Mouse (Mus musculus) MEL (cell line): ENCODE measurements around the gene Timmdc1. TPM values are rescaled to one million over a fixed set of nuclear protein-coding genes. Genes with fewer than 3 reads are reported as not detected.
A peak's percentile ranks its signal among the peaks of the same experiment; 100 is the strongest.

ENCODE experiments used
- DNase-seq: peaks from one replicate; pipeline ENCODE4 v3.0.0; 2011; ENCODE audit warnings: low read depth, low spot score
- H3K27ac ChIP-seq: 2 replicates; pipeline ENCODE4 v1.5.1; 2012; ENCODE audit warnings: low read depth, mild to moderate bottlenecking, control low read depth, low read length, moderate library complexity; ENCODE audit not compliant: control insufficient read depth
- H3K27me3 ChIP-seq, 2 experiments: fragments of 150-350 bp in 1 of 2; sonication (generic) in 1 of 2; 2 replicates each; pipeline ENCODE4 v1.6.1; 2012; ENCODE audit warnings: low read length in 2 of 2, mild to moderate bottlenecking in 2 of 2, improper control_type of control experiment in 1 of 2, moderate library complexity in 1 of 2; ENCODE audit not compliant: insufficient read depth in 2 of 2, control insufficient read depth in 1 of 2
- H3K36me3 ChIP-seq, 2 experiments: 2 replicates each; pipeline ENCODE4 v1.6.1; 2012 to 2014; ENCODE audit warnings: low read length in 2 of 2, improper control_type of control experiment in 1 of 2, inconsistent platforms in 1 of 2, mild to moderate bottlenecking in 1 of 2; ENCODE audit not compliant: insufficient read depth in 2 of 2, control insufficient read depth in 1 of 2
- H3K4me1 ChIP-seq, 2 experiments: fragments of 150-350 bp in 1 of 2; sonication (generic) in 1 of 2; 2 replicates each; pipeline ENCODE4 v1.6.1; 2012; ENCODE audit warnings: low read length in 2 of 2, improper control_type of control experiment in 1 of 2, mild to moderate bottlenecking in 1 of 2; ENCODE audit not compliant: insufficient read depth in 2 of 2, control insufficient read depth in 1 of 2
- H3K4me3 ChIP-seq, 2 experiments: fragments of 150-350 bp in 1 of 2; sonication (generic) in 1 of 2; 2 replicates each; pipeline ENCODE4 v1.5.1; 2012; ENCODE audit warnings: low read depth in 2 of 2, low read length in 2 of 2, mild to moderate bottlenecking in 2 of 2, moderate library complexity in 2 of 2, control low read depth in 1 of 2, improper control_type of control experiment in 1 of 2; ENCODE audit not compliant: control insufficient read depth in 1 of 2, insufficient read depth in 1 of 2
- H3K79me2 ChIP-seq: 2 replicates; pipeline ENCODE4 v1.6.1; 2012; ENCODE audit warnings: mild to moderate bottlenecking, low read length, moderate library complexity; ENCODE audit not compliant: control insufficient read depth, poor library complexity, insufficient read depth
- H3K9ac ChIP-seq: 2 replicates; pipeline ENCODE4 v1.6.1; 2012; ENCODE audit warnings: low read depth, mild to moderate bottlenecking, control low read depth, low read length, moderate library complexity; ENCODE audit not compliant: control insufficient read depth, poor library complexity, severe bottlenecking
- H3K9me3 ChIP-seq: fragments of 150-350 bp; sonication (generic); replicated peaks from 2 replicates; pipeline ENCODE4 v1.6.1; 2012; ENCODE audit warnings: mild to moderate bottlenecking, low read length, improper control_type of control experiment, moderate library complexity; ENCODE audit not compliant: insufficient read depth
- BHLHE40 ChIP-seq: IDR thresholded peaks from 2 replicates; pipeline ENCODE4 v1.6.1; 2012; ENCODE audit warnings: low read depth, mild to moderate bottlenecking, inconsistent platforms, low read length, improper control_type of control experiment, borderline replicate concordance
- CHD2 ChIP-seq: IDR thresholded peaks from 2 replicates; pipeline ENCODE4 v1.6.1; 2011; ENCODE audit warnings: low read length, improper control_type of control experiment
- CTCF ChIP-seq, 3 experiments: IDR thresholded peaks in 2 of 3; conservative IDR thresholded peaks in 1 of 3; 2 replicates each; pipeline ENCODE4 v1.5.1; 2011 to 2012; ENCODE audit warnings: low read length in 3 of 3, low read depth in 2 of 3, mild to moderate bottlenecking in 2 of 3, improper control_type of control experiment in 1 of 3, inconsistent platforms in 1 of 3, mixed read lengths in 1 of 3, moderate library complexity in 1 of 3; ENCODE audit not compliant: control insufficient read depth in 1 of 3, insufficient read depth in 1 of 3, poor library complexity in 1 of 3, severe bottlenecking in 1 of 3
- ELF1 ChIP-seq: IDR thresholded peaks from 2 replicates; pipeline ENCODE4 v1.6.1; 2014; ENCODE audit warnings: low read depth, mild to moderate bottlenecking, inconsistent platforms, low read length, improper control_type of control experiment, moderate library complexity
- EP300 ChIP-seq, 2 experiments: IDR thresholded peaks; 2 replicates each; pipeline ENCODE4 v1.6.1; 2011; ENCODE audit warnings: improper control_type of control experiment in 2 of 2, low read length in 2 of 2, low read depth in 1 of 2, mild to moderate bottlenecking in 1 of 2
- ETS1 ChIP-seq: IDR thresholded peaks from 2 replicates; pipeline ENCODE4 v1.6.1; 2012; ENCODE audit warnings: low read depth, mild to moderate bottlenecking, inconsistent platforms, low read length, improper control_type of control experiment, moderate library complexity
- GATA1 ChIP-seq: IDR thresholded peaks from 2 replicates; pipeline ENCODE4 v1.6.1; 2011; ENCODE audit warnings: low read depth, low read length, improper control_type of control experiment
- KAT2A ChIP-seq: conservative IDR thresholded peaks from 2 replicates; pipeline ENCODE4 v1.6.1; 2012; ENCODE audit warnings: low read depth, low read length, improper control_type of control experiment, inconsistent platforms
- MYB ChIP-seq: IDR thresholded peaks from 2 replicates; pipeline ENCODE4 v1.6.1; 2011; ENCODE audit warnings: mild to moderate bottlenecking, low read depth, low read length, improper control_type of control experiment
- NRF1 ChIP-seq: IDR thresholded peaks from 2 replicates; pipeline ENCODE4 v1.6.1; 2014; ENCODE audit warnings: low read depth, mild to moderate bottlenecking, inconsistent platforms, low read length, improper control_type of control experiment, moderate library complexity; ENCODE audit not compliant: poor library complexity, insufficient read depth, severe bottlenecking
- POLR2AphosphoS2 ChIP-seq: IDR thresholded peaks from 2 replicates; pipeline ENCODE4 v1.6.1; 2011; ENCODE audit warnings: low read length, improper control_type of control experiment
- RCOR1 ChIP-seq: IDR thresholded peaks from 2 replicates; pipeline ENCODE4 v1.6.1; 2012; ENCODE audit warnings: low read depth, mild to moderate bottlenecking, inconsistent platforms, low read length, improper control_type of control experiment
- SIN3A ChIP-seq: IDR thresholded peaks from 2 replicates; pipeline ENCODE4 v1.6.1; 2012; ENCODE audit warnings: low read length, improper control_type of control experiment, inconsistent platforms
- TBP ChIP-seq: IDR thresholded peaks from 2 replicates; pipeline ENCODE4 v1.8.0; 2011; ENCODE audit warnings: low read depth, low read length, improper control_type of control experiment
- TCF12 ChIP-seq: IDR thresholded peaks from 2 replicates; pipeline ENCODE4 v1.6.1; 2014; ENCODE audit warnings: low read depth, mild to moderate bottlenecking, inconsistent platforms, low read length, improper control_type of control experiment, moderate library complexity
- UBTF ChIP-seq: IDR thresholded peaks from 2 replicates; pipeline ENCODE4 v1.6.1; 2012; ENCODE audit warnings: low read depth, mild to moderate bottlenecking, inconsistent platforms, low read length, improper control_type of control experiment, moderate library complexity, borderline replicate concordance; ENCODE audit not compliant: insufficient read depth
- USF1 ChIP-seq: IDR thresholded peaks from 2 replicates; pipeline ENCODE4 v1.6.1; 2014; ENCODE audit warnings: low read depth, mild to moderate bottlenecking, inconsistent platforms, low read length, improper control_type of control experiment, moderate library complexity
- ZKSCAN1 ChIP-seq: IDR thresholded peaks from 2 replicates; pipeline ENCODE4 v1.6.1; 2012; ENCODE audit warnings: low read depth, mild to moderate bottlenecking, inconsistent platforms, low read length, improper control_type of control experiment, moderate library complexity
- ZMIZ1 ChIP-seq: IDR thresholded peaks from 2 replicates; pipeline ENCODE4 v1.6.1; 2012; ENCODE audit warnings: low read depth, mild to moderate bottlenecking, inconsistent platforms, low read length, improper control_type of control experiment, moderate library complexity
- ZNF384 ChIP-seq: IDR thresholded peaks from 2 replicates; pipeline ENCODE4 v1.6.1; 2012; ENCODE audit warnings: low read depth, mild to moderate bottlenecking, inconsistent platforms, low read length, improper control_type of control experiment
- polyA plus RNA-seq, 2 experiments: library from polyadenylated mRNA; stranded (reverse) in 1 of 2; unstranded in 1 of 2; fragments of >175 nt in 1 of 2; fragments of >200 nt in 1 of 2; gene quantifications; 2 replicates each; pipeline versions ENCODE4 v1.2.1 to v1.2.4; 2012; ENCODE audit warnings: low replicate concordance in 2 of 2, low read depth in 1 of 2; ENCODE audit not compliant: insufficient read length in 2 of 2, insufficient read depth in 1 of 2, missing spikeins in 1 of 2
- total RNA-seq: library from RNA; depleted of rRNA; stranded (reverse); fragments of 300-350 nt; gene quantifications from 2 replicates; pipeline ENCODE4 v1.2.3, GENCODE M21; 2012

The Timmdc1 gene
- total and polyA plus RNA-seq, 3 experiments, result 38.0 to 40.4 TPM; not detected in 1

GRCm38 (mm10) chr16:38474677-38475286 is 47.7 kb downstream of the Timmdc1 start (continued):
- no peak for TF ChIP-seq ELF1
- TF ChIP-seq UBTF, result no peak
- no peak for TF ChIP-seq KAT2A
- TF ChIP-seq TBP, result no peak
- TF ChIP-seq BHLHE40, result no peak
- TF ChIP-seq USF1, result no peak
- TF ChIP-seq CTCF (IDR thresholded peaks at IDR 0.05 in 2 of 3, conservative IDR thresholded peaks at IDR 0.05 in 1 of 3; ENCODE audit: control insufficient read depth in 1 of 3, insufficient read depth in 1 of 3, low read depth in 2 of 3, low read length in 3 of 3, poor library complexity in 1 of 3, severe bottlenecking in 1 of 3), result no peak
- TF ChIP-seq EP300 (IDR thresholded peaks at IDR 0.05; ENCODE audit: low read depth in 1 of 2, low read length in 2 of 2), result peak; percentile 69 to 73
- TF ChIP-seq GATA1, result peak; percentile 74; the same call in 1 of the 2 replicates
- TF ChIP-seq, all 39 proteins: peak for 14

DNA sequence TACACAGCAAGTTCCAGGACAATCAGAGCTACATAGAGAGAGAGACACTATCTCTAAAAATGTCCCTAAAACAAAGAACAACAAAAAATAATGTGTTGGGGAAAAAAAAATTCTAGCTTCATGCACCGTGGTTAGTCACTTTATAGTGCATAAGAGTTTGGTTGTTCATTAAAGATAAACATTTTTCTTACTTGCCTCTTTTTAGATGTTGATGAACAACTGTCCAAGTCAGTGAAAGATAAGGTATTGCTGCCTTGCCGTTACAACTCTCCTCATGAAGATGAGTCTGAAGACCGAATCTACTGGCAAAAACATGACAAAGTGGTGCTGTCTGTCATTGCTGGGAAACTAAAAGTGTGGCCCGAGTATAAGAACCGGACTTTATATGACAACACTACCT is 48.8 kb downstream of the Timmdc1 start:
- H3K9me3 ChIP-seq, result no peaks in the 10 kb centered on the region
- peaks cover 11 to 29% of the 10 kb centered on the region in 2 experiments for H3K4me1 ChIP-seq
- peak overlapping the region; percentile 31 to 51 for H3K4me3 ChIP-seq
- H3K9ac ChIP-seq, result peak overlapping the region; percentile 53
- TF ChIP-seq USF1 (no peak), NRF1 (no peak), GATA1 (peak; percentile 73), POLR2AphosphoS2 (no peak), TBP (peak; percentile 50; the same call in 1 of the 2 replicates), SIN3A (peak; percentile 61; the same call in 1 of the 2 replicates), UBTF (0 out of 2 replicates have a peak, but pooled peaks have one; percentile 55), ZMIZ1 (no peak), RCOR1 (no peak), ETS1 (0 out of 2 replicates have a peak, but pooled peaks have one; percentile 44), TCF12 (peak; percentile 40; the same call in 1 of the 2 replicates), ZKSCAN1 (no peak), CTCF (IDR thresholded peaks at IDR 0.05 in 2 of 3, conservative IDR thresholded peaks at IDR 0.05 in 1 of 3; ENCODE audit: control insufficient read depth in 1 of 3, insufficient read depth in 1 of 3, low read depth in 2 of 3, low read length in 3 of 3, poor library complexity in 1 of 3, severe bottlenecking in 1 of 3) (no peak), EP300 (IDR thresholded peaks at IDR 0.05; ENCODE audit: low read depth in 1 of 2, low read length in 2 of 2) (peak in 1 of 2 experiments; percentile 75; a peak in 3 of 4 replicates), CHD2 (no peak), MYB (0 out of 2 replicates have a peak, but pooled peaks have one; percentile 10), ZNF384 (peak; percentile 78)
- DNase-seq, result no peak
- peaks cover 0 to 37% of the 10 kb centered on the region in 2 experiments; a peak in 2 of 4 replicates for H3K36me3 ChIP-seq
- no peaks in the 10 kb centered on the region; the same call in 1 of the 2 replicates for H3K79me2 ChIP-seq
- H3K27ac ChIP-seq, result peak overlapping the region; percentile 93
- H3K27me3 ChIP-seq, result no peaks in the 10 kb centered on the region
